Mouse (Mus musculus) liver, postnatal 0 days (tissue): ENCODE measurements around the gene Plcxd1. TPM values are rescaled to one million over a fixed set of nuclear protein-coding genes. Genes with fewer than 3 reads are reported as not detected.

ENCODE experiments used
- ATAC-seq: fragments of 200-750 bp; cut with Nextera tagmentation; 2 replicates; pipeline ENCODE4 v1.8.0; 2017; ENCODE audit warnings: mild to moderate bottlenecking, moderate library complexity
- DNase-seq: peaks from one replicate; pipeline ENCODE4 v3.0.0-alpha.2; 2016
- H3K27ac ChIP-seq: fragments of 300-500 bp; sonication (generic); 2 replicates; pipeline ENCODE4 v1.5.1; 2014; ENCODE audit warnings: antibody characterized with exemption, moderate library complexity, mild to moderate bottlenecking, low read depth
- H3K27me3 ChIP-seq: fragments of 300-500 bp; sonication (generic); 2 replicates; pipeline ENCODE4 v1.6.1; 2014; ENCODE audit warnings: low read length, control low read depth, mixed read lengths; ENCODE audit not compliant: insufficient read depth
- H3K36me3 ChIP-seq: fragments of 300-500 bp; sonication (generic); replicated peaks from 2 replicates; pipeline ENCODE4 v1.6.1; 2014; ENCODE audit warnings: mild to moderate bottlenecking, control low read depth, low read length, moderate library complexity, mixed read lengths; ENCODE audit not compliant: insufficient read depth
- H3K4me1 ChIP-seq: fragments of 300-500 bp; sonication (generic); 2 replicates; pipeline ENCODE4 v1.6.1; 2014; ENCODE audit warnings: antibody characterized with exemption, mild to moderate bottlenecking, control low read depth; ENCODE audit not compliant: insufficient read depth
- H3K4me2 ChIP-seq: fragments of 300-500 bp; sonication (generic); 2 replicates; pipeline ENCODE4 v1.6.1; 2014; ENCODE audit warnings: low read depth, mild to moderate bottlenecking, low read length, moderate library complexity, mixed read lengths
- H3K4me3 ChIP-seq: fragments of 300-500 bp; sonication (generic); 2 replicates; pipeline ENCODE4 v1.5.1; 2014; ENCODE audit warnings: low read depth, low read length
- H3K9ac ChIP-seq: fragments of 300-500 bp; sonication (generic); replicated peaks from 2 replicates; pipeline ENCODE4 v1.6.1; 2014; ENCODE audit warnings: mild to moderate bottlenecking, moderate library complexity
- H3K9me3 ChIP-seq: fragments of 300-500 bp; sonication (generic); 2 replicates; pipeline ENCODE4 v1.6.1; 2016; ENCODE audit warnings: mild to moderate bottlenecking, control low read depth, low read length, mixed read lengths
- CTCF ChIP-seq: sonication (generic); IDR thresholded peaks from 2 replicates; pipeline ENCODE4 v1.5.1; 2016; ENCODE audit warnings: antibody characterized with exemption, low read depth
- EP300 ChIP-seq: IDR thresholded peaks from 2 replicates; pipeline ENCODE4 v1.6.1; 2016; ENCODE audit warnings: antibody characterized with exemption, low read depth, mild to moderate bottlenecking
- WGBS: fragments of 180-500 bp; shearing (Covaris S2); extraction: QIAGEN DNeasy Blood & Tissue Kit; methylation state at CpG from one replicate; pipeline ENCODE4 v1.1.7; 2014; ENCODE audit not compliant: insufficient replicate concordance; 5-methylcytosine and 5-hydroxymethylcytosine counted together
- polyA plus RNA-seq: library from polyadenylated mRNA; unstranded; fragments of >200 nt; fragmentation: Nextera tagmentation; extraction: Ambion mirVana; gene quantifications from 2 replicates; pipeline ENCODE4 v1.2.1, GENCODE M21; 2015

The Plcxd1 gene
- polyA plus RNA-seq, 1 experiment from 2014 or later, result 0.48 TPM

GRCm38 (mm10) chr5:110101716-110102347 is 2.1 kb downstream of the Plcxd1 start:
- TF ChIP-seq CTCF (no peak), EP300 (no peak)
- peak; percentile 57 for DNase-seq
- Histone ChIP-seq H3K4me3 (peak overlapping the region; percentile 34), H3K36me3 (peaks cover 32% of the 10 kb centered on the region), H3K4me2 (peak overlapping the region; percentile 70), H3K27me3 (no peaks in the 10 kb centered on the region; the same call in 1 of the 2 replicates), H3K9ac (no peak overlapping the region), H3K4me1 (peaks cover 24% of the 10 kb centered on the region), H3K9me3 (no peaks in the 10 kb centered on the region), H3K27ac (no peak overlapping the region)
- peak; percentile 16; the same call in 1 of the 2 replicates for ATAC-seq
- WGBS, result 12% methylated on average over 33 of the region's 34 CpGs

GRCm38 (mm10) chr5:110102429-110102828 is 2.7 kb downstream of the Plcxd1 start:
- Histone ChIP-seq H3K27ac (no peak overlapping the region), H3K4me3 (no peak overlapping the region), H3K4me1 (peaks cover 26% of the 10 kb centered on the region), H3K36me3 (peaks cover 32% of the 10 kb centered on the region), H3K9ac (no peak overlapping the region), H3K4me2 (no peak overlapping the region), H3K27me3 (no peaks in the 10 kb centered on the region; the same call in 1 of the 2 replicates), H3K9me3 (no peaks in the 10 kb centered on the region)
- ATAC-seq (no peak), DNase-seq (no peak)
- WGBS, result 88% methylated on average over 13 of the region's 13 CpGs
- TF ChIP-seq CTCF (no peak), EP300 (no peak)

GRCm38 (mm10) chr5:110102853-110103625 is 3.3 kb downstream of the Plcxd1 start:
- Histone ChIP-seq H3K27ac (no peak overlapping the region), H3K27me3 (no peaks in the 10 kb centered on the region; the same call in 1 of the 2 replicates), H3K9me3 (no peaks in the 10 kb centered on the region), H3K9ac (no peak overlapping the region), H3K36me3 (peaks cover 32% of the 10 kb centered on the region), H3K4me2 (no peak overlapping the region), H3K4me1 (peaks cover 26% of the 10 kb centered on the region), H3K4me3 (no peak overlapping the region)
- no peak for ATAC-seq
- TF ChIP-seq EP300, result no peak
- no peak for TF ChIP-seq CTCF
- WGBS, result 86% methylated on average over 19 of the region's 19 CpGs
- DNase-seq, result no peak

GRCm38 (mm10) chr5:110103901-110104615 is 4.3 kb downstream of the Plcxd1 start:
- Histone ChIP-seq H3K27me3 (no peaks in the 10 kb centered on the region; the same call in 1 of the 2 replicates), H3K4me1 (peaks cover 32% of the 10 kb centered on the region), H3K36me3 (peaks cover 32% of the 10 kb centered on the region), H3K9ac (no peak overlapping the region), H3K4me2 (no peak overlapping the region), H3K9me3 (no peaks in the 10 kb centered on the region), H3K27ac (no peak overlapping the region), H3K4me3 (no peak overlapping the region)
- no peak for DNase-seq
- 92% methylated on average over 27 of the region's 27 CpGs for WGBS
- ATAC-seq, result no peak
- TF ChIP-seq EP300, result no peak
- no peak for TF ChIP-seq CTCF

- H3K27me3 ChIP-seq, result no peaks in the 10 kb centered on the region; the same call in 1 of the 2 replicates
- no peak overlapping the region for H3K4me2 ChIP-seq
- no peak for TF ChIP-seq CTCF
- TF ChIP-seq EP300, result no peak
- H3K9ac ChIP-seq, result no peak overlapping the region
- H3K9me3 ChIP-seq, result no peaks in the 10 kb centered on the region
- peaks cover 34% of the 10 kb centered on the region for H3K4me1 ChIP-seq
- H3K4me3 ChIP-seq, result no peak overlapping the region
- H3K36me3 ChIP-seq, result peaks cover 32% of the 10 kb centered on the region
- no peak for DNase-seq
- WGBS, result 91% methylated on average over 36 of the region's 36 CpGs
- H3K27ac ChIP-seq, result no peak overlapping the region
- ATAC-seq, result no peak
Measured at GRCm38 (mm10) chr5:110104616-110105380, 5.0 kb downstream of the Plcxd1 start.
